Mouse (Mus musculus) MEL (cell line): ENCODE measurements at regions not wholly inside any gene's neighbourhood (a gene's known extent, or its start where the extent isn't known, plus 50 kb on each side); places are given as distances from the start of the nearest gene placed in this dataset.

ENCODE experiments used
- CTCF ChIP-seq, 3 experiments: IDR thresholded peaks in 2 of 3; conservative IDR thresholded peaks in 1 of 3; 2 replicates each; pipeline ENCODE4 v1.5.1; 2011 to 2012; ENCODE audit warnings: low read length in 3 of 3, low read depth in 2 of 3, mild to moderate bottlenecking in 2 of 3, improper control_type of control experiment in 1 of 3, inconsistent platforms in 1 of 3, mixed read lengths in 1 of 3, moderate library complexity in 1 of 3; ENCODE audit not compliant: control insufficient read depth in 1 of 3, insufficient read depth in 1 of 3, poor library complexity in 1 of 3, severe bottlenecking in 1 of 3
- EP300 ChIP-seq, 2 experiments: IDR thresholded peaks; 2 replicates each; pipeline ENCODE4 v1.6.1; 2011; ENCODE audit warnings: improper control_type of control experiment in 2 of 2, low read length in 2 of 2, low read depth in 1 of 2, mild to moderate bottlenecking in 1 of 2
- JUND ChIP-seq: IDR thresholded peaks from 2 replicates; pipeline ENCODE4 v1.6.1; 2011; ENCODE audit warnings: low read depth, mild to moderate bottlenecking, improper control_type of control experiment, low read length
- MAFK ChIP-seq: IDR thresholded peaks from 2 replicates; pipeline ENCODE4 v1.6.1; 2011; ENCODE audit warnings: low read depth, mild to moderate bottlenecking, low read length, improper control_type of control experiment, borderline replicate concordance
- POLR2A ChIP-seq, 2 experiments: IDR thresholded peaks; 2 replicates each; pipeline ENCODE4 v1.6.1; 2011 to 2012; ENCODE audit warnings: low read length in 2 of 2, mild to moderate bottlenecking in 2 of 2, control low read depth in 1 of 2, improper control_type of control experiment in 1 of 2, low read depth in 1 of 2, moderate library complexity in 1 of 2; ENCODE audit not compliant: control insufficient read depth in 1 of 2, insufficient read depth in 1 of 2, poor library complexity in 1 of 2

DNA sequence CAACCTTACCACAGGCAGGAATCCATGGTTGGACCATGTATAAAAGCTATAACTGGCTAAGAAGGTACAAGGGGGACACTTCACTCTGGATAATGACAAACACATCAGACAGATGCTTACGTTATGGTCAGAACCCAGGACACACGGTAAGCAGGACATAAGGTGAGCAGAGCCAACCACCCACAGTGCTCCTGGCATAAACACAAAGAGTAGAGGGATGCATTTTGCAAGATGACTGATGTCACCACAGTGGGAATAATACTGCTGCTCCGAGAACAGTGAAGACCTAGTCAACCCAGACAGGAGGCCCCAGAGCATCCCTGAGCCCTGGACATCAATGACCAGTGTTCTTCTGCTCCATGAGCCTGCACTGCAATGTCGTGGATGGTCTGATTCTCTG, 233.6 kb upstream of the Cdyl start:
- TF ChIP-seq EP300 (IDR thresholded peaks at IDR 0.05; ENCODE audit: low read depth in 1 of 2, low read length in 2 of 2) (no peak), MAFK (no peak), CTCF (IDR thresholded peaks at IDR 0.05 in 2 of 3, conservative IDR thresholded peaks at IDR 0.05 in 1 of 3; ENCODE audit: control insufficient read depth in 1 of 3, insufficient read depth in 1 of 3, low read depth in 2 of 3, low read length in 3 of 3, poor library complexity in 1 of 3, severe bottlenecking in 1 of 3) (no peak), JUND (no peak), POLR2A (IDR thresholded peaks at IDR 0.05; ENCODE audit: control insufficient read depth in 1 of 2, insufficient read depth in 1 of 2, low read depth in 1 of 2, low read length in 2 of 2, poor library complexity in 1 of 2) (no peak)
